Mouse (Mus musculus) G1E (cell line): Measurements from ENCODE around the gene Lyrm1.

Experiments used
- CTCF ChIP-seq: IDR thresholded peaks from 2 replicates; pipeline ENCODE4 v1.5.1; 2012; ENCODE audit warnings: low read depth, low read length, inconsistent platforms, mixed read lengths
- GATA1 ChIP-seq: IDR thresholded peaks from 2 replicates; pipeline ENCODE4 v1.6.1; 2012; ENCODE audit warnings: borderline replicate concordance, low read length, inconsistent platforms, mixed read lengths
- GATA2 ChIP-seq: IDR thresholded peaks from 2 replicates; pipeline ENCODE4 v1.6.1; 2012; ENCODE audit warnings: low read depth, low read length, inconsistent platforms, borderline replicate concordance
- POLR2AphosphoS5 ChIP-seq: IDR thresholded peaks from 2 replicates; pipeline ENCODE4 v1.6.1; 2012; ENCODE audit warnings: low read depth, low read length, inconsistent platforms; ENCODE audit not compliant: insufficient replicate concordance
- TAL1 ChIP-seq: conservative IDR thresholded peaks from 2 replicates; pipeline ENCODE4 v1.6.1; 2012; ENCODE audit warnings: low read depth, low read length, inconsistent platforms, mixed read lengths

DNA sequence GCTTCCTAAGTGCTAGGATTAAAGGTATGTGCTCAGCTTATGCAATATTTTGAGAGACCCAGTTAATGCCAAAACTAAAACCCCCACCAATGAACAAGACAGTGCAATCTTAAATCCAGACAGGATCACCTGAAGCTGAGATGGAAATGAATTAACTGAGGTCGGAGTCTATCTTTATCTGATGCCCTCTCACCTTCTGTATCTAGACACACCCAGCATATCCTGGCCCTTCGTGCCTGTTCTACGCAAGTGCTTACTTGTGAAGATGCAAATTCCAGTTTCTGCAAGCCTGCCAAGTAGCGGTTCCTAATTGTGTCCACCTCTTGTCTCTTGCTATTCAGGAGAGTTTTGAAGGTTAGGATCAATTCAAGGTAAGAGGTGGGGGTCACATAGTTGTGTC, 69.5 kb downstream of the Lyrm1 start:
- TF ChIP-seq CTCF (no peak), POLR2AphosphoS5 (no peak), GATA1 (no peak), GATA2 (no peak), TAL1 (no peak)
